Mouse (Mus musculus) cerebellum, adult 2 months (tissue): ENCODE measurements around the gene Upb1. TPM values are rescaled to one million over a fixed set of nuclear protein-coding genes. Genes with fewer than 3 reads are reported as not detected.
"Not testable (repeated sequence)": the region's sequence is repeated elsewhere in the genome, so short reads cannot be mapped to it uniquely, and the experiment has no call there.

ENCODE experiments used
- DNase-seq, 2 experiments: peaks; one replicate each; pipeline ENCODE4 v3.0.0; 2021
- H3K27ac ChIP-seq: fragments of 200-500 bp; 2 replicates; pipeline ENCODE4 v1.5.1; 2012; ENCODE audit warnings: low read length, control low read depth, inconsistent platforms; ENCODE audit not compliant: insufficient read depth
- H3K27me3 ChIP-seq: fragments of 200-500 bp; 2 replicates; pipeline ENCODE4 v1.6.1; 2012; ENCODE audit warnings: inconsistent platforms, mild to moderate bottlenecking, low read length, moderate library complexity; ENCODE audit not compliant: control insufficient read depth, insufficient read depth
- H3K4me1 ChIP-seq: fragments of 200-500 bp; 2 replicates; pipeline ENCODE4 v1.6.1; 2011; ENCODE audit warnings: low read length; ENCODE audit not compliant: control insufficient read depth, insufficient read depth
- H3K4me3 ChIP-seq: fragments of 200-500 bp; replicated peaks from 2 replicates; pipeline ENCODE3; 2011; ENCODE audit warnings: mild to moderate bottlenecking, low read depth, low read length, control low read depth; ENCODE audit not compliant: insufficient read depth
- CTCF ChIP-seq: fragments of 200-500 bp; IDR thresholded peaks from 2 replicates; pipeline ENCODE4 v1.5.1; 2011; ENCODE audit warnings: low read depth, mild to moderate bottlenecking, control low read depth, low read length, moderate library complexity, borderline replicate concordance; ENCODE audit not compliant: insufficient read depth
- POLR2A ChIP-seq: fragments of 200-500 bp; IDR thresholded peaks from 2 replicates; pipeline ENCODE4 v1.6.1; 2011; ENCODE audit warnings: low read length, control low read depth, borderline replicate concordance; ENCODE audit not compliant: insufficient read depth
- WGBS: fragments of 180-500 bp; shearing (Covaris S2); methylation state at CpG from one replicate; pipeline ENCODE4 v1.1.7; 2018; 5-methylcytosine and 5-hydroxymethylcytosine counted together
- polyA plus RNA-seq: library from polyadenylated mRNA; depleted of rRNA; stranded (reverse); fragments of >200 nt; gene quantifications from 2 replicates; pipeline ENCODE4 v1.2.3, GENCODE M21; 2012

The Upb1 gene
- polyA plus RNA-seq, 1 experiment = 0.20 TPM

- Histone ChIP-seq H3K4me1 (no peaks in the 10 kb centered on the region), H3K27ac (no peak overlapping the region), H3K27me3 (no peaks in the 10 kb centered on the region), H3K4me3 (no peak overlapping the region)
- DNase-seq = no peak
- WGBS = 42% methylated on average over 5 of the region's 5 CpGs
- TF ChIP-seq POLR2A (no peak), CTCF (no peak)
These were observed 73.7 kb downstream of the Upb1 start for GRCm38 (mm10) chr10:75474571-75474970.

- not testable (repeated sequence) for H3K27ac ChIP-seq, H3K4me3 ChIP-seq, H3K27me3 ChIP-seq, DNase-seq, H3K4me1 ChIP-seq
- WGBS = 55% methylated on average over 5 of the region's 6 CpGs
These were observed 74.4 kb downstream of the Upb1 start for GRCm38 (mm10) chr10:75475139-75475850.

GRCm38 (mm10) chr10:75477034-75477433 is 76.1 kb downstream of the Upb1 start:
- TF ChIP-seq POLR2A (no peak), CTCF (no peak)
- H3K27ac ChIP-seq = no peak overlapping the region

GRCm38 (mm10) chr10:75479955-75480354 is 79.0 kb downstream of the Upb1 start:
- WGBS = 84% methylated on average over 2 of the region's 2 CpGs
- Histone ChIP-seq H3K4me1 (no peaks in the 10 kb centered on the region), H3K4me3 (no peak overlapping the region), H3K27me3 (no peaks in the 10 kb centered on the region), H3K27ac (no peak overlapping the region)
- DNase-seq = no peak
- TF ChIP-seq POLR2A (no peak), CTCF (no peak)

More at GRCm38 (mm10) chr10:75477034-75477433, 76.1 kb downstream of the Upb1 start:
- WGBS = 45% methylated on average over 9 of the region's 9 CpGs
- Histone ChIP-seq H3K4me1 (no peaks in the 10 kb centered on the region), H3K4me3 (no peak overlapping the region), H3K27me3 (no peaks in the 10 kb centered on the region)
- no peak for DNase-seq

GRCm38 (mm10) chr10:75481703-75482102 is 80.8 kb downstream of the Upb1 start:
- TF ChIP-seq POLR2A = no peak
- TF ChIP-seq CTCF = no peak
- 76% methylated on average over 4 of the region's 4 CpGs for WGBS
- no peaks in the 10 kb centered on the region for H3K27me3 ChIP-seq
- H3K4me3 ChIP-seq = no peak overlapping the region
- DNase-seq = no peak
- H3K4me1 ChIP-seq = no peaks in the 10 kb centered on the region
- H3K27ac ChIP-seq = no peak overlapping the region

GRCm38 (mm10) chr10:75482271-75482670 is 81.4 kb downstream of the Upb1 start:
- Histone ChIP-seq H3K4me3 (no peak overlapping the region), H3K27me3 (no peaks in the 10 kb centered on the region), H3K4me1 (no peaks in the 10 kb centered on the region), H3K27ac (no peak overlapping the region)
- no peak for TF ChIP-seq CTCF
- TF ChIP-seq POLR2A = no peak
- DNase-seq = no peak
- 80% methylated on average over 5 of the region's 5 CpGs for WGBS

GRCm38 (mm10) chr10:75482919-75483483 is 82.1 kb downstream of the Upb1 start:
- Histone ChIP-seq H3K4me1 (no peaks in the 10 kb centered on the region), H3K4me3 (no peak overlapping the region), H3K27ac (no peak overlapping the region), H3K27me3 (no peaks in the 10 kb centered on the region)
- 49% methylated on average over 11 of the region's 11 CpGs for WGBS
- TF ChIP-seq POLR2A (no peak), CTCF (no peak)
- DNase-seq = no peak

- no peak overlapping the region for H3K27ac ChIP-seq
- 89% methylated on average over 6 of the region's 6 CpGs for WGBS
- no peak overlapping the region for H3K4me3 ChIP-seq
- H3K4me1 ChIP-seq = no peaks in the 10 kb centered on the region
- no peaks in the 10 kb centered on the region for H3K27me3 ChIP-seq
- no peak for TF ChIP-seq POLR2A
- no peak for TF ChIP-seq CTCF
- DNase-seq = no peak
These were observed 83.2 kb downstream of the Upb1 start for GRCm38 (mm10) chr10:75484066-75484465.
